Mouse (Mus musculus): Measurements from ENCODE around the gene Trim14. TPM values are rescaled to one million over a fixed set of nuclear protein-coding genes. Genes with fewer than 3 reads are reported as not detected.

Trim14 gene
- total and polyA plus RNA-seq, 3 experiments: 11.6 to 35.4 (median 26.5) TPM

- dilution Hi-C loops (cut with MboI; ENCODE audit: extremely low pct_ligation_motif_present, extremely low pct_unique_long_range_greater_than_20kb, low sequenced_read_pairs): no loop called here
- peak overlapping the region; percentile 93 for H3K27ac ChIP-seq (ENCODE audit: insufficient read depth, low read depth)
- H3K36me3 ChIP-seq (replicated peaks in 1 of 2; ENCODE audit: control insufficient read depth in 1 of 2, insufficient read depth in 1 of 2, low read length in 1 of 2): peaks cover 0 to 24% of the 10 kb centered on the region in 2 experiments
- H3K79me2 ChIP-seq (replicated peaks; ENCODE audit: control insufficient read depth, extremely low read depth, insufficient read depth, poor library complexity, severe bottlenecking): peaks cover 57% of the 10 kb centered on the region
- H3K4me3 ChIP-seq (replicated peaks in 1 of 3; ENCODE audit: low read depth in 2 of 3, low read length in 2 of 3, poor library complexity in 1 of 3): peak overlapping the region; percentile 61 to 96 (median 80)
- TF ChIP-seq MEF2A (IDR thresholded peaks at IDR 0.05; ENCODE audit: borderline replicate concordance, low read depth, low read length): no peak
- peak; percentile 68 for TF ChIP-seq USF1 (IDR thresholded peaks at IDR 0.05; ENCODE audit: low read depth, low read length)
- TF ChIP-seq RCOR1 (conservative IDR thresholded peaks at IDR 0.05; ENCODE audit: low read depth, low read length): no peak; the same call in 1 of the 2 replicates
- TF ChIP-seq TCF12 (IDR thresholded peaks at IDR 0.05; ENCODE audit: low read depth, low read length): peak; percentile 41
- TF ChIP-seq SIN3A (IDR thresholded peaks at IDR 0.05; ENCODE audit: low read length): peak; percentile 50; the same call in 1 of the 2 replicates
- TF ChIP-seq POLR2A (IDR thresholded peaks at IDR 0.05; ENCODE audit: low read depth, low read length): peak; percentile 65
- peak; percentile 100 for TF ChIP-seq MAX (IDR thresholded peaks at IDR 0.05; ENCODE audit: low read length)
- TF ChIP-seq USF2 (conservative IDR thresholded peaks at IDR 0.05; ENCODE audit: low read depth, low read length): peak; percentile 65
- TF ChIP-seq BHLHE40 (IDR thresholded peaks at IDR 0.05; ENCODE audit: low read depth, low read length): peak; percentile 99
- TF ChIP-seq EP300 (IDR thresholded peaks at IDR 0.05; ENCODE audit: low read length): no peak
- TF ChIP-seq HCFC1 (IDR thresholded peaks at IDR 0.05; ENCODE audit: low read depth, low read length): peak; percentile 13; the same call in 1 of the 2 replicates
- no peak; the same call in 1 of the 2 replicates for TF ChIP-seq ZMIZ1 (IDR thresholded peaks at IDR 0.05; ENCODE audit: low read depth, low read length)
- TF ChIP-seq CTCF (conservative IDR thresholded peaks at IDR 0.05 in 1 of 2, IDR thresholded peaks at IDR 0.05 in 1 of 2; ENCODE audit: low read depth in 2 of 2, low read length in 2 of 2): no peak
- peak; percentile 95 for TF ChIP-seq MXI1 (IDR thresholded peaks at IDR 0.05; ENCODE audit: low read depth, low read length)
- no peak; the same call in 1 of the 2 replicates for TF ChIP-seq IRF4 (IDR thresholded peaks at IDR 0.05; ENCODE audit: low read depth, low read length)
- TF ChIP-seq TBP (conservative IDR thresholded peaks at IDR 0.05; ENCODE audit: low read depth, low read length): peak; percentile 78
- TF ChIP-seq ELF1 (IDR thresholded peaks at IDR 0.05; ENCODE audit: low read depth, low read length): no peak; the same call in 1 of the 2 replicates
- TF ChIP-seq MYC (IDR thresholded peaks at IDR 0.05; ENCODE audit: low read depth, low read length): peak; percentile 100
- TF ChIP-seq ETS1 (conservative IDR thresholded peaks at IDR 0.05; ENCODE audit: low read depth, low read length): peak; percentile 54
- TF ChIP-seq UBTF (IDR thresholded peaks at IDR 0.05; ENCODE audit: low read depth, low read length): no peak
- in situ Hi-C loops (cut with MboI; ENCODE audit: low pct_ligation_motif_present, low pct_unique_long_range_greater_than_20kb, low sequenced_read_pairs): no loop called here
- DNase-seq (ENCODE audit: extremely low read depth): peak; percentile 89
- H3K4me2 ChIP-seq (ENCODE audit: insufficient read depth, low read depth, poor library complexity, severe bottlenecking): peak overlapping the region; percentile 88
- H3K27me3 ChIP-seq (replicated peaks): no peaks in the 10 kb centered on the region
- peak overlapping the region; percentile 100 for H3K9ac ChIP-seq (ENCODE audit: insufficient read depth, low read depth)
- H3K4me1 ChIP-seq (ENCODE audit: control insufficient read depth in 1 of 2, insufficient read depth in 2 of 2): peaks cover 18 to 49% of the 10 kb centered on the region in 2 experiments
- H3K9me3 ChIP-seq (replicated peaks; ENCODE audit: low read length): no peaks in the 10 kb centered on the region
Measured at GRCm38 (mm10) chr4:46452481-46452850, 83.5 kb downstream of the Trim14 start.

GRCm38 (mm10) chr4:46451758-46452480, 84.0 kb downstream of the Trim14 start:
- Histone ChIP-seq H3K4me3 (replicated peaks in 1 of 3; ENCODE audit: low read depth in 2 of 3, low read length in 2 of 3, poor library complexity in 1 of 3) (peak overlapping the region; percentile 61 to 96 (median 80)), H3K27me3 (replicated peaks) (no peaks in the 10 kb centered on the region), H3K9ac (ENCODE audit: insufficient read depth, low read depth) (peak overlapping the region; percentile 100), H3K4me2 (ENCODE audit: insufficient read depth, low read depth, poor library complexity, severe bottlenecking) (peak overlapping the region; percentile 88), H3K36me3 (replicated peaks in 1 of 2; ENCODE audit: control insufficient read depth in 1 of 2, insufficient read depth in 1 of 2, low read length in 1 of 2) (peaks cover 0 to 19% of the 10 kb centered on the region in 2 experiments), H3K4me1 (ENCODE audit: control insufficient read depth in 1 of 2, insufficient read depth in 2 of 2) (peaks cover 15 to 44% of the 10 kb centered on the region in 2 experiments), H3K27ac (ENCODE audit: insufficient read depth, low read depth) (peak overlapping the region; percentile 93), H3K79me2 (replicated peaks; ENCODE audit: control insufficient read depth, extremely low read depth, insufficient read depth, poor library complexity, severe bottlenecking) (peaks cover 52% of the 10 kb centered on the region), H3K9me3 (replicated peaks; ENCODE audit: low read length) (no peaks in the 10 kb centered on the region)
- in situ Hi-C loops (cut with MboI; ENCODE audit: low pct_ligation_motif_present, low pct_unique_long_range_greater_than_20kb, low sequenced_read_pairs) (no loop called here), dilution Hi-C loops (cut with MboI; ENCODE audit: extremely low pct_ligation_motif_present, extremely low pct_unique_long_range_greater_than_20kb, low sequenced_read_pairs) (no loop called here)
- TF ChIP-seq MYC (IDR thresholded peaks at IDR 0.05; ENCODE audit: low read depth, low read length): no peak
- TF ChIP-seq ELF1 (IDR thresholded peaks at IDR 0.05; ENCODE audit: low read depth, low read length): 0 out of 2 replicates have a peak, but pooled peaks have one; percentile 6
- peak; percentile 59; the same call in 1 of the 2 replicates for TF ChIP-seq ZNF384 (IDR thresholded peaks at IDR 0.05; ENCODE audit: low read depth, low read length)
- peak; percentile 66 for TF ChIP-seq SIN3A (IDR thresholded peaks at IDR 0.05; ENCODE audit: low read length)
- 0 out of 2 replicates have a peak, but pooled peaks have one; percentile 3 for TF ChIP-seq NELFE (IDR thresholded peaks at IDR 0.05; ENCODE audit: low read depth, low read length)
- TF ChIP-seq JUND (conservative IDR thresholded peaks at IDR 0.05; ENCODE audit: low read depth, low read length): no peak
- TF ChIP-seq SMC3 (IDR thresholded peaks at IDR 0.05; ENCODE audit: low read depth, low read length): no peak
- peak; percentile 18; the same call in 1 of the 2 replicates for TF ChIP-seq TCF12 (IDR thresholded peaks at IDR 0.05; ENCODE audit: low read depth, low read length)
- 0 out of 2 replicates have a peak, but pooled peaks have one; percentile 17 for TF ChIP-seq CHD2 (IDR thresholded peaks at IDR 0.05; ENCODE audit: low read length)
- peak; percentile 47 for DNase-seq (ENCODE audit: extremely low read depth)

All from CH12.LX (cell line).